In the genomic region with DNA sequence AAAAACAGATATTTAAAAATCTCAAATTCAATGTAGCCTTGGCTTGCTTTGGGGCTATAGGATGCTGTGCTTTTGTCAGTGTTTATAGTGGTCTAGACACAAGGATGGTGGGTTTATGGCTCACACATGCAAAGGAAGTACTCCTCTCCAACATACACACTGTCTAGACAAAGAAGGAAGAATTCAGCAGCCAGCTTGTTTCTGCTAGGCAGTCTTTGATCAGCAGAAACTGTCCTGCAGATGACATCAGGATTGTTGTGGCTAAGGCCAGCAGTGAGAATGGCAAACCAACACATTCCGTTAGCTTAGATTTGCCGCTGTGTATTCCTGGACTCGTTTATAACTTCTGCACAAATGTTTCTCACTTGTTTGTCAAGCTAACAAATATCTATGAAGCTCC, we compare ENCODE assay signal across 25 mouse cellular contexts.
A peak's percentile ranks its signal among the peaks of the same experiment; 100 is the strongest.
DNase-seq lines count a peak whose midpoint lies in the region; ATAC-seq lines count a peak whose summit lies in the region.
"Had no signal": no experiment of that assay in that cellular context is flagged by ENCODE, and none has a peak within 500 bp of the region (broad histone marks: within the 10 kb centered on the region; RNA-seq: fewer than 3 reads in every experiment).

No protein-coding gene starts in this region.

- no peak overlapping the region for H3K4me3 ChIP-seq in heart, embryonic 10.5 days
- no peak overlapping the region for H3K4me3 ChIP-seq in heart, embryonic 15.5 days
- no peak overlapping the region for H3K4me3 ChIP-seq in lung, embryonic 16.5 days (ENCODE audit: low read length)
- H3K4me3 ChIP-seq: embryonic facial prominence, embryonic 12.5 days; erythroblast, embryonic 14.5 days; gastrocnemius, adult 2 months; hindbrain, embryonic 15.5 days; kidney, embryonic 15.5 days; limb, embryonic 12.5 days; liver, embryonic 15.5 days; midbrain, embryonic 13.5 days had no signal

- WGBS in heart, embryonic 10.5 days, result 82% methylated on average over 3 of the region's 3 CpGs
- 63% methylated on average over 3 of the region's 3 CpGs for WGBS in heart, embryonic 15.5 days
- 49% methylated on average over 3 of the region's 3 CpGs for WGBS in lung, embryonic 16.5 days

- peak overlapping the region; percentile 76 for H3K27ac ChIP-seq in heart, embryonic 10.5 days
- peak overlapping the region; percentile 74 for H3K27ac ChIP-seq in heart, embryonic 15.5 days
- no peak overlapping the region for H3K27ac ChIP-seq in lung, embryonic 16.5 days (ENCODE audit: low read length)
- H3K27ac ChIP-seq: embryonic facial prominence, embryonic 12.5 days; gastrocnemius, adult 2 months; hindbrain, embryonic 15.5 days; kidney, embryonic 15.5 days; limb, embryonic 12.5 days; liver, embryonic 15.5 days; midbrain, embryonic 13.5 days had no signal

- intact Hi-C loops in heart, postnatal 14 days (cut with DNase I), result no loop called here
- intact Hi-C loops in gastrocnemius, postnatal 36 days (cut with DNase I), result no loop called here

- H3K9me3 ChIP-seq in heart, embryonic 10.5 days, result no peaks in the 10 kb centered on the region
- H3K9me3 ChIP-seq in heart, embryonic 15.5 days (replicated peaks), result no peaks in the 10 kb centered on the region
- H3K9me3 ChIP-seq in lung, embryonic 16.5 days (ENCODE audit: control insufficient read depth, low read length), result no peaks in the 10 kb centered on the region
- H3K9me3 ChIP-seq: embryonic facial prominence, embryonic 12.5 days; hindbrain, embryonic 15.5 days; kidney, embryonic 15.5 days; limb, embryonic 12.5 days; liver, embryonic 15.5 days; midbrain, embryonic 13.5 days had no signal

- H3K9ac ChIP-seq in heart, embryonic 15.5 days, result no peak overlapping the region
- H3K9ac ChIP-seq in lung, embryonic 16.5 days (ENCODE audit: low read length), result no peak overlapping the region
- H3K9ac ChIP-seq: embryonic facial prominence, embryonic 12.5 days; hindbrain, embryonic 15.5 days; kidney, embryonic 15.5 days; limb, embryonic 12.5 days; liver, embryonic 15.5 days; midbrain, embryonic 13.5 days had no signal

- no peak overlapping the region for H3K4me2 ChIP-seq in heart, embryonic 15.5 days
- H3K4me2 ChIP-seq in lung, embryonic 16.5 days (ENCODE audit: low read depth, low read length), result no peak overlapping the region
- H3K4me2 ChIP-seq: embryonic facial prominence, embryonic 12.5 days; hindbrain, embryonic 15.5 days; kidney, embryonic 15.5 days; limb, embryonic 12.5 days; liver, embryonic 15.5 days; midbrain, embryonic 13.5 days had no signal

- no peak for ATAC-seq in heart, embryonic 15.5 days (replicated peaks; ENCODE audit: insufficient number of reproducible peaks, insufficient read depth, low FRiP score, low read depth)
- peak; percentile 49 for ATAC-seq in lung, embryonic 16.5 days (ENCODE audit: low read depth)
- ATAC-seq: forebrain, embryonic 16.5 days; inflammation-experienced regulatory T-cells, adult 6 months; midbrain, embryonic 13.5 days had no signal

- DNase-seq in heart, embryonic 10.5 days (ENCODE audit: low spot score), result no peak
- DNase-seq in heart, postnatal 14 days, result no peak
- no peak for DNase-seq in heart, postnatal 4 days
- no peak for DNase-seq in lung, postnatal 36 days
- no peak for DNase-seq in gastrocnemius, postnatal 36 days
- DNase-seq: cerebellum, adult 11 months; cerebellum, adult 9-10 months; cerebellum, postnatal 36 days; gastrocnemius, adult 2 months; kidney, adult 11 months; kidney, postnatal 25 days; retina, postnatal 1 day; right cerebral cortex, postnatal 14 days; thymus, postnatal 4 days had no signal

- H3K27me3 ChIP-seq in heart, embryonic 10.5 days (ENCODE audit: insufficient read depth, poor library complexity, severe bottlenecking), result no peaks in the 10 kb centered on the region
- no peaks in the 10 kb centered on the region for H3K27me3 ChIP-seq in heart, embryonic 15.5 days
- H3K27me3 ChIP-seq in lung, embryonic 16.5 days (ENCODE audit: control insufficient read depth, insufficient read depth, low read depth, low read length), result no peaks in the 10 kb centered on the region
- H3K27me3 ChIP-seq: embryonic facial prominence, embryonic 12.5 days; hindbrain, embryonic 15.5 days; kidney, embryonic 15.5 days; limb, embryonic 12.5 days; liver, embryonic 15.5 days; midbrain, embryonic 13.5 days had no signal

- peaks cover 9% of the 10 kb centered on the region; the same call in 1 of the 2 replicates for H3K4me1 ChIP-seq in heart, embryonic 10.5 days
- H3K4me1 ChIP-seq in heart, embryonic 15.5 days (replicated peaks), result peaks cover 7% of the 10 kb centered on the region; the same call in 1 of the 2 replicates
- H3K4me1 ChIP-seq in lung, embryonic 16.5 days (replicated peaks; ENCODE audit: control insufficient read depth, insufficient read depth, low read length), result no peaks in the 10 kb centered on the region; the same call in 1 of the 2 replicates
- H3K4me1 ChIP-seq: embryonic facial prominence, embryonic 12.5 days; hindbrain, embryonic 15.5 days; kidney, embryonic 15.5 days; limb, embryonic 12.5 days; liver, embryonic 15.5 days; midbrain, embryonic 13.5 days had no signal

- no peaks in the 10 kb centered on the region for H3K36me3 ChIP-seq in heart, embryonic 10.5 days
- no peaks in the 10 kb centered on the region for H3K36me3 ChIP-seq in heart, embryonic 15.5 days
- H3K36me3 ChIP-seq in lung, embryonic 16.5 days (ENCODE audit: control insufficient read depth, insufficient read depth, low read length), result no peaks in the 10 kb centered on the region
- H3K36me3 ChIP-seq: embryonic facial prominence, embryonic 12.5 days; hindbrain, embryonic 15.5 days; kidney, embryonic 15.5 days; limb, embryonic 12.5 days; liver, embryonic 15.5 days; midbrain, embryonic 13.5 days had no signal
